Mouse (Mus musculus): Measurements from ENCODE around the gene H6pd. TPM values are rescaled to one million over a fixed set of nuclear protein-coding genes. Genes with fewer than 3 reads are reported as not detected.
"Not testable (repeated sequence)": the region's sequence is repeated elsewhere in the genome, so short reads cannot be mapped to it uniquely, and the experiment has no call there.

The H6pd gene
- 18.6 and 20.5 TPM in 2 replicates for total RNA-seq (2017)

DNA sequence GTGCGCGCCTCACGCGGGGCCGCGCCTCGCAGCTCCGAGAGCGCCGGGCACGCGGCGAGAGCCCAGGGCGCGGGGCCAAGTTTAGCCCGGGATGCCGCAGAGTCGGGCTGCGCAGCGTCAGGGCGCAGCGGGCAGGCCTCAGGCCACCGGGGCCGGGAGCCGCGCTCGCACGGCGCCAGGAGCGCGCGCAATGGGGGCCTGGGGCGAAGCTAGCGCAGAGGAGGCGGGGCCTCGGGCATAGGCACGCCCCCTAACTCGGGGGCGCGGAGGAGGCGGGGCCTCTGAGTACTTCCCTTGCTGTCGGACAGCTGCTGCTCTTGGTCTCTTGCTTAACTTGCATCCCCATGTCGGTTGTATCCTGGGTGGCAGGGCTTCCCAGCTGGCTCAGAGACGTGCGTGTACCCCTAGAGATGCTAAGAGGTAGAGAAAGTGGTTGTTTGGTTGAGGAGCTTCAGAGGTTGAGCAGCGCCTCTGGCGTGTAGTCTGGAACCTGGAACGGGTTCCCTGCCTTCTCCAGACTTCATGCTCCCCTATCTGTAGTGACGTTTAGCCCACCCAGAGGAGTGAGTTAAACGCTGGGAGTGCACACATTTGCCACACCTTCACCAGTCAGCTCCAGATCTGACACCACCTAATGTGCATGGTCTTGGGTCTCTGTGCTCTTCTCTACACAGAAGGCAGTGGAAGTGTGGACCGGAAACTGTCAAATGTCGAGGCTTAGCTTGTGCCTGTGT lies at the start of gene H6pd:
Gene H6pd, minus strand, starts transcription at position 171 of the 734 bp plus-strand sequence.
- ATAC-seq (ENCODE audit: extremely low read depth, insufficient number of reproducible peaks, low FRiP score, poor library complexity, severe bottlenecking) = peak; percentile 87

DNA sequence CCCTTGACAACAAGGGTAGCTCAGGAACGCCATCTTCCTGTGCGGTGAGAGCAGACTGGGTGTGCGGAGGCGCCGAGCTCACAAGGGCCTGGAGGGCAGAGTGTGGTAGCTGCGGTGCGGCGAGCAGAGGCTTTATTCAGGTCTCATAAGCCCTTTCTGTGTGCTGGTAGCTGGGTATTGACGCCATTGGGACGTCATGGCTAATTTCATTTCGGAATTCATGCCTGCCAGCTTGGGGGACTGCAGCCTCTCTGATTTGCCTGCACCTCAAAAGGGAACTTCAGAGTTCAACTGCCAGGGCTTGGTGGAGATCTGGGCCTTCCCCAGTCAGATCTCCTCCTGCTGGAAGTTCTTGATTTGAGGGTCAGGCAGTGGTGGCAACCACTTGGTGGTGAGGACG lies 48.9 kb upstream of the H6pd start:
- ATAC-seq (ENCODE audit: extremely low read depth, insufficient number of reproducible peaks, low FRiP score, poor library complexity, severe bottlenecking) = no peak

DNA sequence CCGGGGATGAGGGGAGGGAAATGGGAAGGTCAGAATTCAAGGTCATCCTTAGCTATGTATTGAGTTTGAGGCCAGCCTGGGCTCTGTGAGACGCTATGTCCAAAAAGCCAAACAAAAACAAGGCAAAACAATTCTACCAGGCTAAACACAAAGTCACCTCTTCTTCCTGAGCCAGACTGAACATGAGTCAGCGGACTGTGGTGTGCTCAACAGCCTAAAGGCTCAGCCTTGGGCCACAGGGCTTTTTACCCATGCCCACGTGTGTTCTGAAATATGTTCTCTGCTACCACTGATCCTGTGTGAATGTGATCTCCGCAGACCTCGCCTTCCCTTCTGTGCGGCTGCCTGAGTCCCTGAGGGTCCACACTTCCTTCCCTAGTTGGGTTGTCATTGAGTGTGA lies 47.3 kb upstream of the H6pd start:
- no peak for ATAC-seq (ENCODE audit: extremely low read depth, insufficient number of reproducible peaks, low FRiP score, poor library complexity, severe bottlenecking)

DNA sequence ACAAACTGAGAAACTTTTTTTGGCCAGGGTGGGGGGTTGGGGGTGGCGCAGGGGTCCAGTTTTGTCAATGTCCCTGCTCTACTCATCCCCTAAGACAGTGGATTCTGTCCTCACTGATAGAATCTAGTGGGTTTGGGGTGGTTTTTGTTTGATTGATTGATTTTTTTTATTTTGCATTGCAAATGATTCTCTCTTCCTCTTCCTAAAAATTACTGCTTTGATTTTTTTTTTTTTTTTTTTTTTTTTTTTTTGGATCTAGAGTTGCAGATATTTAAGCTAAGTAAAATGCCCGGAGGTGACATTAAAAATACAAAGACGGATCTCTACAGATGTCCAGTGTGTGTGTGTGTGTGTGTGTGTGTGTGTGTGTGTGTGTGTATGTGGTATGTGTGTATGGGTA lies 43.6 kb upstream of the H6pd start:
- ATAC-seq (ENCODE audit: extremely low read depth, insufficient number of reproducible peaks, low FRiP score, poor library complexity, severe bottlenecking) = no peak

DNA sequence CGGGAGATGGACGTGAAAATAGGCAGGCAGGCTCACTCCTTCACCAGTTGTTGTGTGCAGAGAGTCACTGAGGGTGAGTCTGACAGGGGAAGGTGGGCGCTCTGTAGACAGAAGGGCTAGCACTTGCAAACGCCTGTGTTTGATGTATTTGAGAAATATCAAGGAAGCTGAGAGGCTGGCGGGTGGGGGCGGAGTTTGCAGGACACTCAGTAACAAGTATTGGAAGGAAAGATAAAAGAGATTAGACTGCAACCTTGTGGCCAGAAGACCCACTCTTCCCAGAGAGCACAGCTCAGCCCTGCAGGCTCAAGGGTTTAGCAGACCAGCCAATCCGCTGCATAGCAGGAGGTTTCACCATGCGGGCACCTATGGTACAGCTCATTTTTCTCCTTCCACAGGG lies 42.7 kb upstream of the H6pd start:
- ATAC-seq (ENCODE audit: extremely low read depth, insufficient number of reproducible peaks, low FRiP score, poor library complexity, severe bottlenecking) = no peak

DNA sequence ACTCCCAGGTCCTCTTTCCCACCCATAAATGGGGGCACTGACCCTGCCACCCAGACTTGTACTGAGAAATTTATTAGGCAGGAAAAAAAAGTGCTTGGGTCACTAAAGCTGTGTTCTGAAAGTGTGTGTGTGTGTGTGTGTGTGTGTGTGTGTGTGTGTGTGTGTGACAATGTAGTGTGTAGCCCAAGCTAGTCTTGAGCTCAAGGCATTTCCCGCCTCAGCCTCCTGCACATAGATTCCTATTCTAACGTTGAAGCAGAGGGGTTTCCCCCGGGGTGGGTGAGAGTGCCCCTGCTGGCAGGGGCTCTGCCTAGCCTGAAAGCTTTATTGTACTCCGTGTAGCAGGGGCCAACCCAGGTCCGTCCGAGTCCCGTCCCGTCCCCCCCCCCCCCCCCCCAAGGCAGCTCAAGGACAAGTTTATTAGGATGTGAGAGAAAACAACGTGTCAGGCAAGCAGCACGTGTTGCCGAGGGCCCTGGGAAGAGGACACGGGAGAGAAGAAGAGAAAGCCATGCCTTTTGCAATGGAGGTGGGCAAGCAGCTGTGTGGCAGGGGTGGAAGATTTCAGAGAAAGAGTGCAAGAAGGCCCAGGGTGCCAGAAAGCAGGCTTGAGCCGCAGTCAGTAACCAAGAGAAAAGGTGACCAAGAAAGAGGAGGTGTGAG lies 40.9 kb upstream of the H6pd start:
- no peak for ATAC-seq (ENCODE audit: extremely low read depth, insufficient number of reproducible peaks, low FRiP score, poor library complexity, severe bottlenecking)

DNA sequence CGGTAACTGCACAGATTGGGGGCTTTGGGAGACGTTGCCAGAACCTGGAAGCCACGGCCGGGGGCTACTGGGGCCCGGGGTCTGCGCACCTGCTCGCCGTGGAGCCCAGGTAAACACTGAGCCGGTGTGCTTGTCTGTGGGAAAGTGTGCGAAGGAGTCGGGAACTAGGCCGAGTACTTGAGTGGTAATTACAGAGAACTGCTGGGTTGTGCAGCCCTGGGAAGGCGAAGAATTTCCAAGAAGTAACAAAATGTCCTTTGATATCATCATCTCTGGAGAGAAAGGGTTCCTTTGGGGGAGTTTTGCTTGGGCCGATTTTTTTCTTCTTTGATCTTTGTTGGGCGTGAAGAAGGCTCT lies 40.3 kb upstream of the H6pd start:
- ATAC-seq (ENCODE audit: extremely low read depth, insufficient number of reproducible peaks, low FRiP score, poor library complexity, severe bottlenecking) = no peak

DNA sequence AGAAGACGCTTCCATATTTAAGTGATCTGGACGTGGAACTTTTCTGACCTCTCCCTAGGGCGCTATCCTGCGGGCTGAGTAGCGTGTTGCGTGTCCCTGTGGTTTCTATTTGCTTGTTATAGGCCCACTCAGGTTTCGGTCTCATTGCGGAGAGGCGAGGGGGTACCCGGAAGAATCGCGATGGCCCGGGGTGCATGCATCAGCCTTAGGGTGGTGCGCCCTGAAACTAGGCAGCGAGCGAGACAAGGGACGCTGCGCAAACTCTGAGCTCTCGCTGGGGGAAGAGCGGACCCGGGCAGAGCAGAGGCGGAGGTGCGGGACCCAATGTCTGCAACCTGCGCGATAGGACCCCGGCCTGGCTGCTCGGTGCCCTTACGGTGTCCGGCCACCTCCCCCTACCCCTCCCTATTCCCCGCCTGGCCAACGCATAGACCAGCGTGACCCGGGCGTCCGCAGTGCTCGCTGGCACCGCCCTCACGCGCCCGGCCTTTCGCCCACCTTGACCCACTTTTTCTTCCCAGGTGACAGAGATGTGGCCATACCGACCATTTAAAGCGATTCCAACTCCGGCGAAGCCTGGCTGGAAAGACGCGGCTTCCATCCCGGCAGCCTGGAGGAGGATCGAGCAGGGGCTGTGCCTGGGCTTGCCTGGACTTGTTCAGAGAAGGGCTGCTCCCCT lies 39.8 kb upstream of the H6pd start:
- peak; percentile 14; the same call in 1 of the 2 replicates for ATAC-seq (ENCODE audit: extremely low read depth, insufficient number of reproducible peaks, low FRiP score, poor library complexity, severe bottlenecking)

DNA sequence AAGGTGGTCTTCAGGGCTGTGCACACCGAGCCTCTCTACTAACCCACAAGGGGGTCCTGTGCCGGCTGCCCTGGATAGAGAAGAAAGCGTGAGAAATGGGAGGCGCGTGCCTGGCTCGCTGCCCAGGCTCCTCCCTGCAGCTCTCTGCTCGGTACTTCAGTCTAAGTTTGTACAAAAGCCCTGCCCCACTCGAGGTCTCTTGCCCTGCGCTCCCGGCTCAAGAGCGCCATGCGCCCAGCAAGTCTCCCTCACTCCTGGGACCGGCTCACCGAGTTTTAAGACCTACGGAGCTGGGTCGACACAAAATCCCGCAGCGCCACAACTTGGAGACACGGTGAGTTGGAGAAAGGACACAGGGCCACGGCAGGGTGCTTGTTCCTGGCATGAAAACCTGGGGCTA lies 39.2 kb upstream of the H6pd start:
- peak; percentile 20; the same call in 1 of the 2 replicates for ATAC-seq (ENCODE audit: extremely low read depth, insufficient number of reproducible peaks, low FRiP score, poor library complexity, severe bottlenecking)

DNA sequence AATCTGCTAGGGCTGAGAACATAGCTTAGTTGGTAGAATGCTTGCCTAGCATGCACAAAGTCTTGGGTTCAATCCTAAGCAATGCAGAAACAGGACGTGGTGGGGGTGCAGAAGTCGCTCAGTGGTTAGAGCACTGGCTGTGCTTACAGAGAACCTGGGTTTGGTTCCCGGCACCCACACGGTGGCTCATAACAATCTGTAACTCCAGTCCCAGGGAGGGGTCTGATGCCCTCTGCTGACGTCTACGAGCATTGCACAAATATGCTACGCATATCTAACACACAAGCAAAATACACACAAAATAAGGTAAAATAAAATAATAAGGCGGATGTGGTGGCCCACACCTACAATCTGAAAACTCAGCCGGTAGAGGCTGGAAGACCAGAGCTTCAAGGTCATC lies 34.8 kb upstream of the H6pd start:
- no peak for ATAC-seq (ENCODE audit: extremely low read depth, insufficient number of reproducible peaks, low FRiP score, poor library complexity, severe bottlenecking)

DNA sequence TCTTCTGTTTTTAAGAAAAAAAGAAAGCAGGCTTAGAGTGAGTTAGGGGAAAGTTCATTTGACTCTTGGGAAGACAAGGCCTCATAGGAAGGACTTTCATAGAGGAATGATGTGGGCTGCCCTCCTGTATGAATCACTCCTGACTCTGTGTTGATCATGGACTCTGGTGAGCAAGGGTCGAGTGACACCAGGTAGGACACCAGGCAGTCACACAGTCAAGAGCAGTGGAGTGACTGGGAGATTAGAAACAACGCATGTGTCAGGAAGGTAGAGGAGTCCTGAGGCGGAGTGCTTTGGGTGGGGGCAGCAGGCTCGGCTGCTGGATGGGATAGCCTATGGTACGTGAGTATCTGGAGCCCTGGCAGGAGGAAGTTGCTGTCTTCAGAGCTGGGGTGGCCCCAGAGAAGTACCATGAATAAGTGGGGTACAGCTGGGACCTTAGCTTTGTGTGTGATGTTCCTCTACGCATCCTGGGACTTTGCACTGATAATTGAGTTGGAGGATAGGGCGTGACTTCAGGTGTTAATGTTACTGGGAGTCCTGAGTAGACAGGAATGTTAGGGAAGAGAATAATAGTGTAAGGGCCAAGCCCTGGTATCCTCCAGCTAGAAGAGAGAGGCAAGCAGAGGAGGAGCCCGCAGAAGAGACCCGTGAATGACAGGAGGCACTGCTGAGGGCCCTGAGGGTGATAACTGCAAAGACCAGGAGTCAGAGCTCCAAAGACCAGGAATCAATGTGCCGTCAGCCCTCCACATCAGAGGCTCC lies 32.7 kb upstream of the H6pd start:
- no peak for ATAC-seq (ENCODE audit: extremely low read depth, insufficient number of reproducible peaks, low FRiP score, poor library complexity, severe bottlenecking)

DNA sequence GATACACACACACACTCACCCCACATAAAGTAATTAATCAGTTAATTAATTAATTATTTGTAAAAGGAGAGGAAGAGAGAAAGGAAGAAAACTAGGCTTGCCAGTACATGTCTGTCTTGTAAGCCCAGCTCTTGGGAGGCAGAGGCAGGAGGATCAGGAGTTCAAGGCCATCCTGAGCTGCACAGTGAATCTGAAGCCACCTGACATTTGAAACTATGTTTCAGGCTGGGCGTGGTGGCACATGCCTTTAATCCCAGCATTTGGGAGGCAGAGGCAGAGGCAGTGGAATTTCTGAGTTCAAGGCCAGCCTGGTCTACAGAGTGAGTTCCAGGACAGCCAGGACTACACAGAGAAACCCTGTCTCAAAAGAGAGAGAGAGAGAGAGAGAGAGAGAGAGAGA lies 32.0 kb upstream of the H6pd start:
- not testable (repeated sequence) for ATAC-seq (ENCODE audit: extremely low read depth, insufficient number of reproducible peaks, low FRiP score, poor library complexity, severe bottlenecking)

DNA sequence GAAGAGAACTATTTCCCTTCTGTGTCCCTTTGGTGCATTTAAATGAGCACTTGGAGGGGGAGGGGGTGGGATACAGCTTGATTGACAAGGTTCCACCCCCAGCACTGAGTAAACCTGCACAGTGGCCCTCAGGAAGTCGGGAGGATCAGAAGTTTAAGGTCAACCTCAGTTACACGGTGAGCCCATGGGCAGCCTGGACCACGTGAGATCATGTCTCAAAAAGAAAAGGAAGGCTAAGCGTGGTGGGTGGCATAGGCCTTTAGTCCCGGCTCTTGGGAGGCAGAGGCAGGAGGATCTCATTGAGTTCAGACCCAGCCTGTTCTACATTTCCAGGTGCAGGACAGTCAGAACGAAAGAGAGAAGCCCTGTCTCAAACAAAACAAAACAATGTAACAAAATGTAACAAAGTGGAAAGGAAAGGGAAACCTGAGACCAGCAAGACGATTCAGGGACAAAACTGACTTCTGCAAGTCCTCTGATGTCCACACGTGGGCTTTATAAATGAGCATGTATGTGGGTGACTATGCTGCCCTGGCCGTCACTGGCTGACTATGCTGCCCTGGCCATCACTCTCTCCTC lies 31.3 kb upstream of the H6pd start:
- ATAC-seq (ENCODE audit: extremely low read depth, insufficient number of reproducible peaks, low FRiP score, poor library complexity, severe bottlenecking) = no peak

DNA sequence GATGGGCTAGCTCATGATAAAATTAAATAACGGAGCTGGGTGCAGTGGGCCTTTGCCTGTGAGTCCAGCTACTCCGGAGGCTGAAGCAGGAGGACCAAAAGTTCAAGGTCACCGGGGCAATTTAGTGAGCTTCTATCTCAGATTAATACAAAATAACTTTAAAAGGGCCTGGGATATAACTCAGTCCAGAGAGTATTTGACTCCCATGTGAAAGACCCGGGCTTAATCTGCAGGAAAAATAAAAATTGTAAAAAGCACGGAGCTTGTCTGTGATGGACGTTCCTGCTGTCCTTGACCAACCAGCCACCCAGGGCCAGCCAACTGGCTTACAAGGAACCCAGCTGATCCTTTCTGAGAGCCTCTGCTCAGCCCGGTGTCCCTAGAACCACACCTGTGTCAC lies 29.7 kb upstream of the H6pd start:
- ATAC-seq (ENCODE audit: extremely low read depth, insufficient number of reproducible peaks, low FRiP score, poor library complexity, severe bottlenecking) = no peak

DNA sequence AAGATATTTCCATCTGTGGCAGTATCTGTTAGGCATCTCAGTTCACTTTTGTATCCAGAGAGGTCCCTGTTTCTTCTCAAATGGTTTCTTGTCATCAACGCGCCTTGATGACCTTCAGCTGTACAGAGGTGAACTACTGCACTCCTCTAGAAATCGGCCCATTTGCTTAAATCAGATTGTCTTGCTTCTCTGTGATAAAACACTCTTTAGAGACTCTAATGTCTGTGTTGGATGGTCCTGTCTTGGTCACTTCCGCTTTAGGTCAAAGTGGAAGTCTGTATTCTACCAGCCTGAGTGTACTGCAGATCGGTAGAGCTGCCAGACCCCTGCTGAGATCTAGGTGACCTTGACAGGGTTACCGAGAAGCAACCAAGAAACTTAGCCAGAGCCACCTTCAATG lies 27.3 kb upstream of the H6pd start:
- ATAC-seq (ENCODE audit: extremely low read depth, insufficient number of reproducible peaks, low FRiP score, poor library complexity, severe bottlenecking) = no peak

DNA sequence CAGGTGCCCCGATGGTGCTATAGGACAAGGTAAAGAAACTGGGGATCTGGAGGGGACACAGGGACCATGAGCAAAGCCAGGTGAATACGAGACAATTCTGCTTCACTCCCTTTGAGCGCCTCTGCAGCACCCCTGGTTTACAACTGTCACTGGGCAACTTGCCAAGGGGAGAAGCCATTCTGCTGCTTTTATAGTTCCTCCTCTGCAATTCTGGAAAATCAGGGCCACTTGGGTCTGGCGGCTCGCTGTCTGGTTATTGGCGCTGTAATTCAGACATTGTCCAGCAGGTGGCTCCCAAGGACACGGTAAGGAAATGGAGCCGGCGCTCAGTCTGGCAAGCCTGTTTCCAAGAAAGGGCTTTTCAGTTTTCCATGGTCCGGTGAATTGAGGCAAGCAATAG lies 26.5 kb upstream of the H6pd start:
- ATAC-seq (ENCODE audit: extremely low read depth, insufficient number of reproducible peaks, low FRiP score, poor library complexity, severe bottlenecking) = peak; percentile 78

DNA sequence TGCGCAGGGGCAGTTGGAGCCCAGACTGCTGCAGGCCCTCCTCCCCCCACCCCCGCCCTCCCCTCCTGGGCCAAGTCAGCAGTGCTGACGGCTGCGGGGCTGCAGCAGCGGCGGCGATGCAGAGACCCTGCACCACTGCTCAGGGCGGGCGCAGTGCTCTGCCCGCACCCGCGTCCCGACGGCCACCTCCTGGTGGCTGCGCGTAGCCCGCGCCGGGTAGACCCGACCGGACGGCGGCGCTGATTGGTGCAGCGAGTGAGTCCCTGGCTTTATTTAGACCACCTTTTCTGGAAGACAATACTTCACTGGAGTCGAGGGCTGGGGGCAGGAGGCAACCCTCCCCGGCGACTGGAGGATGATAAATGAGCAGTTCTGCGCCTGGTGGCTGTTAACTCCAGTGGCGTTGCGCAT lies 24.4 kb upstream of the H6pd start:
- no peak for ATAC-seq (ENCODE audit: extremely low read depth, insufficient number of reproducible peaks, low FRiP score, poor library complexity, severe bottlenecking)

DNA sequence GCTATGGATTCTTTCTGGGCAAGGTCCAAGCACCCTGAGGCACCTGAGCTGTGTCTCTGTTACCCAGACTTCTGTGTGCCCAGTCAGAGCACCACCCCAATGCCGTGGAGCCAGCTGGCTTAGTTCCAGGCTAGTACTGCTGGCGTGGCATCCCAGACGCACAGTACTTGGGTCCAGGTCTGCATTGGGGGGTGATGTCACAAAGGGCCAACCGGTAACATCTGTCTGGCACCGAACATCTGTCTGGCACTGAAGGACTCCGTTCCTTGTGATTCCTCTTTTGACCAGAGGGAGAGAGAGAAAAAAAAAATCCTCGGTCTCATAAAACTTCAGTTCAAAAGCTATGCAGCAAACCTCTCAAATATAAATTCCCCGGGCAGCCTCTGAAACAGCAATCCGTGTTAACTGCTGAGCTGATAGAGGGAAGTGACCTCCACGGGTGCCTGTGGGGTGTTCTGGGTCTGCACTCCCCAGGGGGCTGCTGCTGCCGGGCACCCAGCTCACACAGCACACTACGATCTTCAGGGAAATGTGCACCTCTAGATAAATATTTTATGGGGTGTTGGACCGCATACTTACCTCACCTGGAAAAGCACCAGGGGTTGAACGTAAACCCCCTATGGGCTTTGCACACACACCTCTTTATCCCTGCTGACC lies 22.5 kb upstream of the H6pd start:
- no peak for ATAC-seq (ENCODE audit: extremely low read depth, insufficient number of reproducible peaks, low FRiP score, poor library complexity, severe bottlenecking)

Data from neutrophil, adult 5-6 weeks (primary cell).